Mouse (Mus musculus) heart, postnatal 0 days (tissue): ENCODE data around the gene Gpha2. TPM values are rescaled to one million over a fixed set of nuclear protein-coding genes. Genes with fewer than 3 reads are reported as not detected.

Experiments
- ATAC-seq: fragments of 200-750 bp; cut with Nextera tagmentation; 2 replicates; pipeline ENCODE4 v1.8.0; 2017; ENCODE audit warnings: low read depth, moderate number of reproducible peaks, moderate library complexity; ENCODE audit not compliant: insufficient read depth
- DNase-seq: peaks from one replicate; pipeline ENCODE4 v3.0.0-alpha.2; 2016; ENCODE audit warnings: low spot score
- H3K27ac ChIP-seq: fragments of 300-500 bp; sonication (generic); 2 replicates; pipeline ENCODE4 v1.5.1; 2014; ENCODE audit warnings: low read depth, mild to moderate bottlenecking
- H3K27me3 ChIP-seq: fragments of 300-500 bp; sonication (generic); 2 replicates; pipeline ENCODE4 v1.6.1; 2014; ENCODE audit warnings: low read length, mixed read lengths; ENCODE audit not compliant: control insufficient read depth, insufficient read depth
- H3K36me3 ChIP-seq: fragments of 300-500 bp; sonication (generic); replicated peaks from 2 replicates; pipeline ENCODE4 v1.6.1; 2014; ENCODE audit warnings: low read length, mixed read lengths; ENCODE audit not compliant: control insufficient read depth, insufficient read depth
- H3K4me1 ChIP-seq: fragments of 300-500 bp; sonication (generic); 2 replicates; pipeline ENCODE4 v1.6.1; 2014; ENCODE audit warnings: antibody characterized with exemption; ENCODE audit not compliant: control insufficient read depth, insufficient read depth
- H3K4me2 ChIP-seq: fragments of 300-500 bp; sonication (generic); 2 replicates; pipeline ENCODE4 v1.6.1; 2014; ENCODE audit warnings: low read depth, mild to moderate bottlenecking, low read length, moderate library complexity
- H3K4me3 ChIP-seq: fragments of 300-500 bp; sonication (generic); 2 replicates; pipeline ENCODE4 v1.5.1; 2014; ENCODE audit warnings: low read depth, low read length
- H3K9ac ChIP-seq: fragments of 300-500 bp; sonication (generic); replicated peaks from 2 replicates; pipeline ENCODE4 v1.6.1; 2014; ENCODE audit warnings: low read depth, low read length, mixed read lengths
- H3K9me3 ChIP-seq: fragments of 300-500 bp; sonication (generic); replicated peaks from 2 replicates; pipeline ENCODE4 v1.6.1; 2016; ENCODE audit warnings: low read length; ENCODE audit not compliant: control insufficient read depth
- CTCF ChIP-seq: IDR thresholded peaks from 2 replicates; pipeline ENCODE4 v1.5.1; 2016; ENCODE audit warnings: antibody characterized with exemption, control low read depth, low read depth
- EP300 ChIP-seq: IDR thresholded peaks from 2 replicates; pipeline ENCODE4 v1.6.1; 2016; ENCODE audit warnings: antibody characterized with exemption, low read depth
- WGBS: fragments of 180-500 bp; shearing (Covaris S2); extraction: QIAGEN DNeasy Blood & Tissue Kit; methylation state at CpG from one replicate; pipeline ENCODE4 v1.1.7; 2014; 5-methylcytosine and 5-hydroxymethylcytosine counted together
- polyA plus RNA-seq: library from polyadenylated mRNA; unstranded; fragments of >200 nt; fragmentation: Nextera tagmentation; extraction: Ambion mirVana; gene quantifications from 2 replicates; pipeline ENCODE4 v1.2.1, GENCODE M21; 2015
- total RNA-seq: library from RNA; depleted of rRNA; stranded (reverse); fragments of >200 nt; gene quantifications from 2 replicates; pipeline ENCODE4 v1.2.3, GENCODE M21; 2014; ENCODE audit warnings: low replicate concordance

Gpha2 gene
- total and polyA plus RNA-seq, 2 experiments from 2014 or later: not detected

- Histone ChIP-seq H3K9me3 (no peaks in the 10 kb centered on the region), H3K4me2 (no peak overlapping the region), H3K4me1 (no peaks in the 10 kb centered on the region), H3K4me3 (no peak overlapping the region), H3K36me3 (peaks cover 62% of the 10 kb centered on the region), H3K27ac (no peak overlapping the region), H3K27me3 (no peaks in the 10 kb centered on the region), H3K9ac (no peak overlapping the region)
- no peak for ATAC-seq
- 73% methylated on average over 2 of the region's 2 CpGs for WGBS
- no peak for DNase-seq
- TF ChIP-seq EP300 (no peak), CTCF (peak; percentile 34)
These were observed 34.2 kb downstream of the Gpha2 start for GRCm38 (mm10) chr19:6260428-6260827.

- Histone ChIP-seq H3K4me3 (no peak overlapping the region), H3K9me3 (no peaks in the 10 kb centered on the region), H3K9ac (no peak overlapping the region), H3K27ac (no peak overlapping the region), H3K36me3 (peaks cover 57% of the 10 kb centered on the region), H3K27me3 (no peaks in the 10 kb centered on the region), H3K4me2 (no peak overlapping the region), H3K4me1 (no peaks in the 10 kb centered on the region)
- WGBS: 80% methylated on average over 4 of the region's 4 CpGs
- TF ChIP-seq CTCF (peak; percentile 28; the same call in 1 of the 2 replicates), EP300 (no peak)
- ATAC-seq: no peak
- no peak for DNase-seq
These were observed 34.8 kb downstream of the Gpha2 start for GRCm38 (mm10) chr19:6260946-6261345.

DNA sequence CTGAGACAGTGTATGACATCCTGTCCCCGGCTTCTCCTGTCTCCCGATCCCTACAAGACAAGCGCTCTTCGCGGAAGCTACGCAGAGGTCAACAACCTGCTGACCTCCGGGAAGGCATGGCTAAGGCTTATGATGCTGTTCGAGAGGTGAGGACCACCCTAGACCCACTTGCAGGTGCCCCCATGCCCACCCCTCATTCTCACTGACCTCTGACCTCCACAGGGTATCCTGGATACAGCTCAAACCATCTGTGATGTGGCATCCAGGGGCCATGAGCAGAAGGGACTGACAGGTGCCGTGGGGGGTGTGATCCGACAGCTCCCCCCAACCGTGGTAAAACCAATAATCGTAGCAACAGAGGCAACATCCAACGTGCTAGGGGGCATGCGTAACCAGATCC lies 35.2 kb downstream of the Gpha2 start:
- WGBS: 93% methylated on average over 14 of the region's 14 CpGs
- H3K4me1 ChIP-seq: no peaks in the 10 kb centered on the region
- TF ChIP-seq EP300 (no peak), CTCF (no peak)
- no peaks in the 10 kb centered on the region for H3K27me3 ChIP-seq
- no peak overlapping the region for H3K27ac ChIP-seq
- no peak for ATAC-seq
- peaks cover 52% of the 10 kb centered on the region for H3K36me3 ChIP-seq
- no peak overlapping the region for H3K9ac ChIP-seq
- no peaks in the 10 kb centered on the region for H3K9me3 ChIP-seq
- H3K4me3 ChIP-seq: no peak overlapping the region
- DNase-seq: no peak
- no peak overlapping the region for H3K4me2 ChIP-seq

DNA sequence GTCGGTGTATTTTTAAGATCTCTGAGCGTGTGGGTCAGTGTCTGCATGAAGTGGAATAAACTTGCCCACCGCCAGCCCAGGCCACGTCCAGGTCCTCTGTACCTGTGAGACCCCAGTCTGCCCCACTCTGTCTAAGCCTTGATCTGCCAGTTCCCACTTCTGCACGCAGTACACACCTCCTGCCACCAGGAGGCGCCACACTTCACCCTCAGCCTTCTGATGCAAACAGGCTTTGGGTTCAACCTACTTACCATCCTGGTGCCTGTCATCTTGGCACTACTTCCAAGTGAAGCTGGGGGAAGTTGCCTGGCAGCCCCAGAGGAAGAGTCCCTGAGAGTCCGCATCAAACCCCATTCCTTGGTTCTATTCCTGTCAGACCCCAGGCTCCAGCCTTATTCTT lies 36.0 kb downstream of the Gpha2 start:
- H3K9ac ChIP-seq: no peak overlapping the region
- ATAC-seq (no peak), DNase-seq (peak; percentile 50)
- TF ChIP-seq CTCF (peak; percentile 90), EP300 (no peak)
- WGBS: 64% methylated on average over 7 of the region's 7 CpGs
- H3K4me3 ChIP-seq: no peak overlapping the region
- no peak overlapping the region for H3K4me2 ChIP-seq
- H3K36me3 ChIP-seq: peaks cover 44% of the 10 kb centered on the region
- no peaks in the 10 kb centered on the region for H3K27me3 ChIP-seq
- no peak overlapping the region for H3K27ac ChIP-seq
- no peaks in the 10 kb centered on the region for H3K4me1 ChIP-seq
- no peaks in the 10 kb centered on the region for H3K9me3 ChIP-seq

DNA sequence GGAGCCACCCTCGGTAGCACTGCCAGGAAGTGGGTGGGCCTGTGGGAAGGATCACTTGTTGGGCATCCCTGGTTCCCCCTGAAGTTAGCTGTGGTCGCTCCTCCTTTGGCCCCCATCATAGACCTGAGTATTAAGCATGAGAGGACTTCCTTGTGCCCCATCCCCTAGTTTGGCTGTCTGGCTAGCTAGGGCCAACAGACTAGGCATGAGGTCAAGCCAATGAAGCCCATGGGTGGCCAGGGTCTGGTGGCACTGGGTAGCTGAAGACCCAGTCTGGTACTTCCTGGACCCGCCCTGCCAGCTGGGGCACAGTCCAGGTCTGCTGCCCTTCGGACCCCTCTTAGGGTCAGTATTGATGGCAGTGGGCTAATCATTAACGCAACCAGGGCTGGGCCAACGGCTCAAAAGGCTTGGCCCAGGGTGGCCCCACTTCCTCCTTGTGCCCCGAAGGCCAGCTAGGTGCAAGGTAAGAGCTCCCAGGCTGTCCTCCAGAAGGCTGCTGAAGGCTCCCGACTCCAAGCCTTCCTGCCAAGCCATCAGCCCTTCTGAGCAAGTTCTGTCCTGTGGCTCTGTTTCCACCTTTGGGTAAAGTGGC lies 36.8 kb downstream of the Gpha2 start:
- Histone ChIP-seq H3K27me3 (no peaks in the 10 kb centered on the region), H3K9ac (no peak overlapping the region), H3K36me3 (peaks cover 37% of the 10 kb centered on the region), H3K4me1 (no peaks in the 10 kb centered on the region), H3K27ac (no peak overlapping the region), H3K4me3 (no peak overlapping the region), H3K4me2 (no peak overlapping the region), H3K9me3 (no peaks in the 10 kb centered on the region)
- 90% methylated on average over 8 of the region's 8 CpGs for WGBS
- TF ChIP-seq EP300 (no peak), CTCF (no peak)
- no peak for ATAC-seq
- DNase-seq: no peak

- no peak overlapping the region for H3K4me3 ChIP-seq
- peaks cover 24% of the 10 kb centered on the region for H3K36me3 ChIP-seq
- H3K27ac ChIP-seq: no peak overlapping the region
- TF ChIP-seq CTCF (no peak), EP300 (no peak)
- H3K9me3 ChIP-seq: no peaks in the 10 kb centered on the region
- H3K9ac ChIP-seq: no peak overlapping the region
- H3K4me1 ChIP-seq: no peaks in the 10 kb centered on the region
- no peak overlapping the region for H3K4me2 ChIP-seq
- DNase-seq (no peak), ATAC-seq (no peak)
- WGBS: 70% methylated on average over 9 of the region's 9 CpGs
- H3K27me3 ChIP-seq: no peaks in the 10 kb centered on the region
These were observed 38.0 kb downstream of the Gpha2 start for GRCm38 (mm10) chr19:6264200-6264599.
